Mouse (Mus musculus): Measurements from ENCODE around the gene Abhd15. TPM values are rescaled to one million over a fixed set of nuclear protein-coding genes. Genes with fewer than 3 reads are reported as not detected.

The Abhd15 gene
- polyA plus RNA-seq, 1 experiment from 2014 or later, result 2.6 TPM

GRCm38 (mm10) chr11:77505291-77505980 is 9.5 kb upstream of the Abhd15 start:
- H3K4me2 ChIP-seq, result no peak overlapping the region
- peaks cover 71% of the 10 kb centered on the region for H3K36me3 ChIP-seq
- no peak for ATAC-seq (ENCODE audit: low read depth)
- H3K27me3 ChIP-seq, result no peaks in the 10 kb centered on the region
- H3K4me1 ChIP-seq (replicated peaks), result peaks cover 20% of the 10 kb centered on the region
- 89% methylated on average over 22 of the region's 22 CpGs for WGBS
- H3K9ac ChIP-seq, result no peak overlapping the region
- no peaks in the 10 kb centered on the region for H3K9me3 ChIP-seq
- no peak overlapping the region for H3K27ac ChIP-seq (replicated peaks)
- no peak overlapping the region for H3K4me3 ChIP-seq

- H3K4me1 ChIP-seq (replicated peaks), result peaks cover 11% of the 10 kb centered on the region
- H3K27ac ChIP-seq (replicated peaks), result no peak overlapping the region
- no peaks in the 10 kb centered on the region for H3K27me3 ChIP-seq
- no peak overlapping the region for H3K4me3 ChIP-seq
- WGBS, result 85% methylated on average over 14 of the region's 14 CpGs
- peaks cover 63% of the 10 kb centered on the region for H3K36me3 ChIP-seq
- no peaks in the 10 kb centered on the region for H3K9me3 ChIP-seq
- ATAC-seq (ENCODE audit: low read depth), result no peak
- 0 out of 2 replicates have a peak overlapping the region, but pooled peaks have one; percentile 2 for H3K9ac ChIP-seq
- no peak overlapping the region for H3K4me2 ChIP-seq
Observed at GRCm38 (mm10) chr11:77506273-77506672, 8.6 kb upstream of the Abhd15 start.

GRCm38 (mm10) chr11:77506941-77507340 is 8.0 kb upstream of the Abhd15 start:
- Histone ChIP-seq H3K9ac (0 out of 2 replicates have a peak overlapping the region, but pooled peaks have one; percentile 2), H3K4me1 (replicated peaks) (peaks cover 14% of the 10 kb centered on the region), H3K4me3 (no peak overlapping the region), H3K36me3 (peaks cover 61% of the 10 kb centered on the region), H3K4me2 (no peak overlapping the region), H3K9me3 (no peaks in the 10 kb centered on the region), H3K27me3 (no peaks in the 10 kb centered on the region), H3K27ac (replicated peaks) (no peak overlapping the region)
- 87% methylated on average over 6 of the region's 6 CpGs for WGBS
- ATAC-seq (ENCODE audit: low read depth), result no peak

- peaks cover 17% of the 10 kb centered on the region for H3K4me1 ChIP-seq (replicated peaks)
- no peak overlapping the region for H3K27ac ChIP-seq (replicated peaks)
- WGBS, result 77% methylated on average over 4 of the region's 4 CpGs
- H3K9ac ChIP-seq, result no peak overlapping the region
- H3K9me3 ChIP-seq, result no peaks in the 10 kb centered on the region
- H3K4me3 ChIP-seq, result no peak overlapping the region
- H3K36me3 ChIP-seq, result peaks cover 56% of the 10 kb centered on the region
- H3K4me2 ChIP-seq, result no peak overlapping the region
- no peaks in the 10 kb centered on the region for H3K27me3 ChIP-seq
- ATAC-seq (ENCODE audit: low read depth), result no peak
Observed at GRCm38 (mm10) chr11:77507426-77507825, 7.5 kb upstream of the Abhd15 start.

- ATAC-seq (ENCODE audit: low read depth), result peak; percentile 21
- H3K9me3 ChIP-seq, result no peaks in the 10 kb centered on the region
- H3K4me2 ChIP-seq, result peak overlapping the region; percentile 63
- H3K4me1 ChIP-seq (replicated peaks), result peaks cover 18% of the 10 kb centered on the region
- H3K36me3 ChIP-seq, result peaks cover 47% of the 10 kb centered on the region
- no peaks in the 10 kb centered on the region for H3K27me3 ChIP-seq
- peak overlapping the region; percentile 30 for H3K4me3 ChIP-seq
- peak overlapping the region; percentile 67 for H3K9ac ChIP-seq
- WGBS, result 20% methylated on average over 49 of the region's 49 CpGs
- H3K27ac ChIP-seq (replicated peaks), result no peak overlapping the region
Observed at GRCm38 (mm10) chr11:77508068-77509021, 6.6 kb upstream of the Abhd15 start.

- WGBS, result 90% methylated on average over 5 of the region's 5 CpGs
- Histone ChIP-seq H3K27me3 (peaks cover 30% of the 10 kb centered on the region), H3K4me3 (no peak overlapping the region), H3K9ac (no peak overlapping the region), H3K9me3 (no peaks in the 10 kb centered on the region), H3K27ac (replicated peaks) (no peak overlapping the region), H3K4me2 (no peak overlapping the region), H3K4me1 (replicated peaks) (peaks cover 48% of the 10 kb centered on the region), H3K36me3 (peaks cover 17% of the 10 kb centered on the region)
- ATAC-seq (ENCODE audit: low read depth), result no peak
Observed at GRCm38 (mm10) chr11:77511336-77511735, 3.6 kb upstream of the Abhd15 start.

- Histone ChIP-seq H3K27me3 (peaks cover 42% of the 10 kb centered on the region), H3K4me2 (peak overlapping the region; percentile 90), H3K27ac (replicated peaks) (no peak overlapping the region; the same call in 1 of the 2 replicates), H3K4me3 (peak overlapping the region; percentile 64), H3K9me3 (no peaks in the 10 kb centered on the region), H3K9ac (peak overlapping the region; percentile 72), H3K36me3 (0 out of 2 replicates have a peak, but pooled peaks cover 3% of the 10 kb centered on the region), H3K4me1 (replicated peaks) (peaks cover 56% of the 10 kb centered on the region)
- under 1% methylated on average over 67 of the region's 84 CpGs for WGBS
- ATAC-seq (ENCODE audit: low read depth), result peak; percentile 64
Observed at GRCm38 (mm10) chr11:77512891-77513810, 1.8 kb upstream of the Abhd15 start.

- H3K4me1 ChIP-seq (replicated peaks), result peaks cover 55% of the 10 kb centered on the region
- 0 out of 2 replicates have a peak, but pooled peaks have one; percentile 12 for ATAC-seq (ENCODE audit: low read depth)
- no peaks in the 10 kb centered on the region for H3K9me3 ChIP-seq
- no peak overlapping the region; the same call in 1 of the 2 replicates for H3K27ac ChIP-seq (replicated peaks)
- 5% methylated on average over 10 of the region's 10 CpGs for WGBS
- peak overlapping the region; percentile 90 for H3K4me2 ChIP-seq
- peaks cover 42% of the 10 kb centered on the region for H3K27me3 ChIP-seq
- peak overlapping the region; percentile 43; the same call in 1 of the 2 replicates for H3K9ac ChIP-seq
- H3K36me3 ChIP-seq, result no peaks in the 10 kb centered on the region
- peak overlapping the region; percentile 64 for H3K4me3 ChIP-seq
Observed at GRCm38 (mm10) chr11:77513811-77514170, 1.1 kb upstream of the Abhd15 start.

- Histone ChIP-seq H3K9ac (peak overlapping the region; percentile 66), H3K9me3 (no peaks in the 10 kb centered on the region), H3K4me3 (peak overlapping the region; percentile 64), H3K27ac (replicated peaks) (0 out of 2 replicates have a peak overlapping the region, but pooled peaks have one; percentile 18), H3K4me2 (peak overlapping the region; percentile 90), H3K36me3 (no peaks in the 10 kb centered on the region), H3K27me3 (peaks cover 42% of the 10 kb centered on the region), H3K4me1 (replicated peaks) (peaks cover 55% of the 10 kb centered on the region)
- ATAC-seq (ENCODE audit: low read depth), result no peak
- WGBS, result 8% methylated on average over 19 of the region's 19 CpGs
Observed at GRCm38 (mm10) chr11:77514281-77514831, 565 bp upstream of the Abhd15 start.

GRCm38 (mm10) chr11:77515637-77516552 is 974 bp downstream of the Abhd15 start, which contains the start of gene Trp53i13:
TSS of gene Trp53i13 (minus strand) at chr11:77515980.
- Histone ChIP-seq H3K27me3 (peaks cover 42% of the 10 kb centered on the region), H3K4me2 (peak within 1 kb of the TSS; percentile 90), H3K27ac (replicated peaks) (no peak within 1 kb of the TSS), H3K4me3 (peak within 1 kb of the TSS; percentile 48), H3K36me3 (no peaks in the 10 kb centered on the region), H3K9me3 (no peaks in the 10 kb centered on the region), H3K9ac (peak within 1 kb of the TSS; percentile 66), H3K4me1 (replicated peaks) (peaks cover 64% of the 10 kb centered on the region)
- WGBS, result 6% methylated on average over 39 of the region's 39 CpGs
- no peak for ATAC-seq (ENCODE audit: low read depth)

All from neural tube, embryonic 13.5 days (tissue).